Mouse (Mus musculus): Measurements from ENCODE around the gene Grpr. TPM values are rescaled to one million over a fixed set of nuclear protein-coding genes. Genes with fewer than 3 reads are reported as not detected.

Gene Grpr
- polyA plus RNA-seq (2012; fragmentation: generic; extraction: Trizol), result not detected

- Histone ChIP-seq H3K79me2 (ENCODE audit: control insufficient read depth, insufficient read depth) (no peaks in the 10 kb centered on the region), H3ac (ENCODE audit: control insufficient read depth, insufficient read length) (no peak within 1 kb of the TSS), H3K27me3 (ENCODE audit: control insufficient read depth, insufficient read depth, insufficient read length) (no peaks in the 10 kb centered on the region), H3K4me2 (ENCODE audit: low read depth) (no peak within 1 kb of the TSS), H3K4me3 (no peak within 1 kb of the TSS), H3K36me3 (ENCODE audit: control insufficient read depth, insufficient read depth) (no peaks in the 10 kb centered on the region)
- no peak for TF ChIP-seq MAX (IDR thresholded peaks at IDR 0.05; ENCODE audit: low read depth)
- TF ChIP-seq TCF12 (IDR thresholded peaks at IDR 0.05; ENCODE audit: insufficient read depth, poor library complexity, severe bottlenecking), result no peak
- TF ChIP-seq USF1 (IDR thresholded peaks at IDR 0.05; ENCODE audit: low read depth), result no peak
- no peak for TF ChIP-seq REST (IDR thresholded peaks at IDR 0.05; ENCODE audit: insufficient read depth, insufficient read length)
- no peak for TF ChIP-seq E2F4 (IDR thresholded peaks at IDR 0.05; ENCODE audit: insufficient read depth)
- no peak for TF ChIP-seq TCF3 (IDR thresholded peaks at IDR 0.05; ENCODE audit: insufficient read length, low read depth)
- no peak for TF ChIP-seq MYOD1 (IDR thresholded peaks at IDR 0.05; ENCODE audit: control insufficient read depth in 1 of 3, insufficient read length in 2 of 3, low read depth in 2 of 3)
- no peak for TF ChIP-seq CEBPB (IDR thresholded peaks at IDR 0.05; ENCODE audit: insufficient read depth, poor library complexity, severe bottlenecking)
- TF ChIP-seq POLR2A (IDR thresholded peaks at IDR 0.05; ENCODE audit: insufficient read length, low read depth), result no peak
- no peak for TF ChIP-seq POLR2AphosphoS2 (IDR thresholded peaks at IDR 0.05; ENCODE audit: insufficient read length, low read depth)
- no peak for TF ChIP-seq SRF (IDR thresholded peaks at IDR 0.05; ENCODE audit: control insufficient read depth, insufficient read length, low read depth)
- no peak for TF ChIP-seq MYOG (IDR thresholded peaks at IDR 0.05; ENCODE audit: control insufficient read depth in 1 of 3, insufficient read depth in 1 of 3, insufficient read length in 2 of 3, low read depth in 2 of 3)
These were observed at the start of gene Grpr for GRCm38 (mm10) chrX:163549666-163550065. Gene Grpr (minus strand): TSS chrX:163549677.

GRCm38 (mm10) chrX:163560521-163560920, 11.0 kb upstream of the Grpr start:
- Histone ChIP-seq H3K27me3 (ENCODE audit: control insufficient read depth, insufficient read depth, insufficient read length) (no peaks in the 10 kb centered on the region), H3K4me2 (ENCODE audit: low read depth) (no peak overlapping the region), H3ac (ENCODE audit: control insufficient read depth, insufficient read length) (no peak overlapping the region), H3K4me3 (no peak overlapping the region), H3K36me3 (ENCODE audit: control insufficient read depth, insufficient read depth) (no peaks in the 10 kb centered on the region), H3K79me2 (ENCODE audit: control insufficient read depth, insufficient read depth) (no peaks in the 10 kb centered on the region)
- TF ChIP-seq E2F4 (IDR thresholded peaks at IDR 0.05; ENCODE audit: insufficient read depth), result no peak
- TF ChIP-seq USF1 (IDR thresholded peaks at IDR 0.05; ENCODE audit: low read depth), result no peak
- TF ChIP-seq TCF3 (IDR thresholded peaks at IDR 0.05; ENCODE audit: insufficient read length, low read depth), result no peak
- TF ChIP-seq MYOG (IDR thresholded peaks at IDR 0.05; ENCODE audit: control insufficient read depth in 1 of 3, insufficient read depth in 1 of 3, insufficient read length in 2 of 3, low read depth in 2 of 3), result no peak
- TF ChIP-seq POLR2AphosphoS2 (IDR thresholded peaks at IDR 0.05; ENCODE audit: insufficient read length, low read depth), result no peak
- TF ChIP-seq SRF (IDR thresholded peaks at IDR 0.05; ENCODE audit: control insufficient read depth, insufficient read length, low read depth), result no peak
- TF ChIP-seq POLR2A (IDR thresholded peaks at IDR 0.05; ENCODE audit: insufficient read length, low read depth), result no peak
- no peak for TF ChIP-seq MAX (IDR thresholded peaks at IDR 0.05; ENCODE audit: low read depth)
- TF ChIP-seq REST (IDR thresholded peaks at IDR 0.05; ENCODE audit: insufficient read depth, insufficient read length), result no peak
- TF ChIP-seq CEBPB (IDR thresholded peaks at IDR 0.05; ENCODE audit: insufficient read depth, poor library complexity, severe bottlenecking), result no peak
- TF ChIP-seq MYOD1 (IDR thresholded peaks at IDR 0.05; ENCODE audit: control insufficient read depth in 1 of 3, insufficient read length in 2 of 3, low read depth in 2 of 3), result no peak
- no peak for TF ChIP-seq TCF12 (IDR thresholded peaks at IDR 0.05; ENCODE audit: insufficient read depth, poor library complexity, severe bottlenecking)

GRCm38 (mm10) chrX:163547042-163547441, 2.4 kb downstream of the Grpr start:
- no peak for TF ChIP-seq MYOG (IDR thresholded peaks at IDR 0.05; ENCODE audit: control insufficient read depth in 1 of 3, insufficient read depth in 1 of 3, insufficient read length in 2 of 3, low read depth in 2 of 3)
- TF ChIP-seq REST (IDR thresholded peaks at IDR 0.05; ENCODE audit: insufficient read depth, insufficient read length), result no peak
- TF ChIP-seq TCF12 (IDR thresholded peaks at IDR 0.05; ENCODE audit: insufficient read depth, poor library complexity, severe bottlenecking), result no peak
- TF ChIP-seq USF1 (IDR thresholded peaks at IDR 0.05; ENCODE audit: low read depth), result no peak
- no peak for TF ChIP-seq MAX (IDR thresholded peaks at IDR 0.05; ENCODE audit: low read depth)
- TF ChIP-seq MYOD1 (IDR thresholded peaks at IDR 0.05; ENCODE audit: control insufficient read depth in 1 of 3, insufficient read length in 2 of 3, low read depth in 2 of 3), result no peak
- no peak for TF ChIP-seq SRF (IDR thresholded peaks at IDR 0.05; ENCODE audit: control insufficient read depth, insufficient read length, low read depth)
- no peak overlapping the region for H3K4me3 ChIP-seq
- no peaks in the 10 kb centered on the region for H3K36me3 ChIP-seq (ENCODE audit: control insufficient read depth, insufficient read depth)

GRCm38 (mm10) chrX:163532836-163533235, 16.6 kb downstream of the Grpr start:
- H3ac ChIP-seq (ENCODE audit: control insufficient read depth, insufficient read length), result no peak overlapping the region
- no peak overlapping the region for H3K4me2 ChIP-seq (ENCODE audit: low read depth)
- H3K27me3 ChIP-seq (ENCODE audit: control insufficient read depth, insufficient read depth, insufficient read length), result no peaks in the 10 kb centered on the region
- no peak overlapping the region for H3K4me3 ChIP-seq
- H3K79me2 ChIP-seq (ENCODE audit: control insufficient read depth, insufficient read depth), result no peaks in the 10 kb centered on the region
- H3K36me3 ChIP-seq (ENCODE audit: control insufficient read depth, insufficient read depth), result no peaks in the 10 kb centered on the region
- TF ChIP-seq POLR2A (IDR thresholded peaks at IDR 0.05; ENCODE audit: insufficient read length, low read depth), result no peak
- TF ChIP-seq SRF (IDR thresholded peaks at IDR 0.05; ENCODE audit: control insufficient read depth, insufficient read length, low read depth), result no peak
- TF ChIP-seq REST (IDR thresholded peaks at IDR 0.05; ENCODE audit: insufficient read depth, insufficient read length), result no peak
- TF ChIP-seq USF1 (IDR thresholded peaks at IDR 0.05; ENCODE audit: low read depth), result no peak
- no peak for TF ChIP-seq MYOD1 (IDR thresholded peaks at IDR 0.05; ENCODE audit: control insufficient read depth in 1 of 3, insufficient read length in 2 of 3, low read depth in 2 of 3)
- no peak for TF ChIP-seq MAX (IDR thresholded peaks at IDR 0.05; ENCODE audit: low read depth)
- TF ChIP-seq TCF12 (IDR thresholded peaks at IDR 0.05; ENCODE audit: insufficient read depth, poor library complexity, severe bottlenecking), result no peak

More at GRCm38 (mm10) chrX:163547042-163547441, 2.4 kb downstream of the Grpr start:
- no peaks in the 10 kb centered on the region for H3K79me2 ChIP-seq (ENCODE audit: control insufficient read depth, insufficient read depth)
- no peak overlapping the region for H3ac ChIP-seq (ENCODE audit: control insufficient read depth, insufficient read length)
- H3K4me2 ChIP-seq (ENCODE audit: low read depth), result no peak overlapping the region
- H3K27me3 ChIP-seq (ENCODE audit: control insufficient read depth, insufficient read depth, insufficient read length), result no peaks in the 10 kb centered on the region

Measured in myocyte (in vitro differentiated cells).